Mouse (Mus musculus) thymus, postnatal 14 days (tissue): ENCODE measurements around the gene Myadml2.

Experiments
- DNase-seq: peaks from one replicate; pipeline ENCODE4 v3.0.0; 2021

Gene Myadml2

DNA sequence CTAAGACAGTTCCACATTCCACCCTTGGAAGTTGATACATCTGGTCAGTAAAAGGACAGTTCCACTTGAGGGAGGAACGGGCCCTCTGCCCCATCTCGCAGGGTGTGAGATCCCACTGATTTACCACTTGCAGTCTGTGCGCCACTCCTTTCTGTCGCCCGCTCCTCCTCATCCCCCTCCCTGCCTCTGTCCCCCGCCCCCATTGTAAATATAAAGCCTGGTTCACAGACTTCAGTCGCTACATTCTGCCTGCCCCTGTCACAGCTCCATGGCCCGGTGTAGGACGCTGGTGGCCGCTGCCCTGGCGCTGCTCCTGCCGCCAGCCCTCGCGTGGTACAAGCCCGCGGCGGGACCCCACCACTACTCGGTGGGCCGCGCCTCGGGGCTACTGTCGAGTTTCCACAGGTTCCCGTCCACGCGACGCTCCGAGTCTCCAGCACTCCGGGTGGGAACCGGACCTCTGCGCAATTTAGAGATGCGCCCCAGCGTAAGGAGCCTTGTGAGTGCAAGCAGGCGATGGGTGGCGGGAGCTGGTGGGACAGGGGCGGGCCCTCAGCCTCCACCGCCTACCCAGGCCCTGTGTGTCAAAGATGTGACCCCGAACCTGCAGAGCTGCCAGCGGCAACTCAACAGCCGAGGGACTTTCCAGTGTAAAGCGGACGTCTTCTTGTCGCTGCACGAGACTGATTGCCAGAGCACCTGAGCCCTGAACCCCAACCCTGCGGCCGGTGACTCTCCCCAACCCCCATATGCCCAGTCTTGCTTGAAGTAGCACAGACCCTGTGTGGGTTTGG, 39.5 kb downstream of the Myadml2 start, which contains the start of gene Npb:
TSS of gene Npb (plus strand) at position 237 of the 794 bp plus-strand sequence.
- DNase-seq, result no peak

DNA sequence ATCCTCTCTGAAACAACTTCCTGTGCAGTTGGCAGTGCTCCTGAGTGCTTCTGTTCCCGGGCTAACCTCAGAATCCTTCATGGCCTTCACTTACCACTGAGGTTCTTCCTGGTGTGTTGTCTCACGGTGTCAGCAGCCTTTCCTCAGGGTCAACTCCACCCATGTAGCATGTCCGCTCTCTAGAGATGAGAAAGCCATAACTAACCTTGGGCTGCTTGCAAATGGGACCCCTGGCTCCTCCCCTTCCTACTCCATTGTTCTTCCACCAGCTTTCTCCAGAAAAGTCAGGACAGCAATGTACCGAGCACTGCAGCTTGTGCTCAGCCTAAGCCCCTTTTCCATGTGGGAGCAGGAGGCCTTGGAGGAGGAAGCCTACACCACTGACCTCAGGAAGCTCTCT, 41.2 kb downstream of the Myadml2 start:
- DNase-seq, result no peak

GRCm38 (mm10) chr11:120605667-120606066, 42.3 kb downstream of the Myadml2 start:
- no peak for DNase-seq

GRCm38 (mm10) chr11:120603545-120603944, 44.4 kb downstream of the Myadml2 start:
- no peak for DNase-seq

DNA sequence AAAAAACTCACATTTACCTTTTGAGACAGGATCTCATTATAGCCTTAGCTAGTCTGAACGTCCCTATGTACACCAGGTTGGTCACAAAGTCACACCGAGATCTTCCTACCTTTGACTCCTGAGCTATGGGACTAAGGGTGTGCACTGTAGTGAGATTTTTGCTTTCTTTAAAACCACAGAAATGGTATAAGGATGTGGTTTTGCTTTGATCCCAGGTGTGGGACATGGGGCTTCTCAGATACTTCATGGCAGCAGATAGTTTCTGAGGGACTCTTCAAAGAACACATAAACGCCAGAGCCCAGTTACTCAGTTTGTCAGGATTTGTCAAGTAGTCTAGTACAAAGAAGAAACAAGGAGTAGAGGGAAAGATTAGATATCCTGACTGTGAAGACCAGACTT, 47.2 kb downstream of the Myadml2 start:
- peak; percentile 48 for DNase-seq

- DNase-seq, result no peak
These were observed 48.9 kb downstream of the Myadml2 start for GRCm38 (mm10) chr11:120598990-120599549.

DNA sequence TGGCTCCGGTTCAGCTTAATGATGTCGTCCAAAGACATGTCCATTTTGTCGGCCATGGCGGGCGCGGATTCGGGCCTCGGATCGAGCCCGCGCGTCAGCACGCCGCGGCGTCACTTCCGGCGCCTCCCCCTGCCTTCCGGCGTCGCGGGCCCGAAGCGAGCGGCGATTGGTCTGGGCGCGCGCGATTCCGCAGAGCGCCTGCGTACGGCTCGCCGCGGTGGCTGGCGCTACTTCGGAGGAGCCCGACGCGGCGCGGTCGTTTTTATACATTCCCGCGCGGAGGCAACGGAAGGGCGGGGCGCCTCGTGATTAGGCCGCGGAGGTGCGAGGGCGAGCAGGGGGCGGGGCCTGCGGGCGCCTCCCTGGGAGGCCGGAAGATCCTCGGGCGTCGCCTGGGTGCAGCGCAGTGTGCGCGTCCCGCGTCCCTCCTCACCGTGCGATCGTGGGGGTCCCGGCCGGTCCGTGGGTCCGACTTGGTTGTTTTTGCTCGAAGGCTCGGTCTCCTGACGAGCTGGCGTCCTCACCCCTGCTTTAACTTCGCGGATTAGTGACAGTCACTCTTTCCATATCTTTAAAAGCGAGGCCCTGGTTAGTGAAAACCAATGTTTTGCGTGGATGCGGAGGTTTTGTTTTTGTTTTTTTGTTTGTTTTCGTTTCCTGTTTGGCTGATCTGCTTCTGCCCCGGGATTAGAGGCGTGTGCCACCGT, 49.5 kb downstream of the Myadml2 start, which contains the start of the genes Alyref and Anapc11:
TSS of gene Alyref (minus strand) at position 83 of the 707 bp plus-strand sequence.
TSS of gene Anapc11 (plus strand) at position 139 of the 707 bp plus-strand sequence.
- peak; percentile 97 for DNase-seq

DNA sequence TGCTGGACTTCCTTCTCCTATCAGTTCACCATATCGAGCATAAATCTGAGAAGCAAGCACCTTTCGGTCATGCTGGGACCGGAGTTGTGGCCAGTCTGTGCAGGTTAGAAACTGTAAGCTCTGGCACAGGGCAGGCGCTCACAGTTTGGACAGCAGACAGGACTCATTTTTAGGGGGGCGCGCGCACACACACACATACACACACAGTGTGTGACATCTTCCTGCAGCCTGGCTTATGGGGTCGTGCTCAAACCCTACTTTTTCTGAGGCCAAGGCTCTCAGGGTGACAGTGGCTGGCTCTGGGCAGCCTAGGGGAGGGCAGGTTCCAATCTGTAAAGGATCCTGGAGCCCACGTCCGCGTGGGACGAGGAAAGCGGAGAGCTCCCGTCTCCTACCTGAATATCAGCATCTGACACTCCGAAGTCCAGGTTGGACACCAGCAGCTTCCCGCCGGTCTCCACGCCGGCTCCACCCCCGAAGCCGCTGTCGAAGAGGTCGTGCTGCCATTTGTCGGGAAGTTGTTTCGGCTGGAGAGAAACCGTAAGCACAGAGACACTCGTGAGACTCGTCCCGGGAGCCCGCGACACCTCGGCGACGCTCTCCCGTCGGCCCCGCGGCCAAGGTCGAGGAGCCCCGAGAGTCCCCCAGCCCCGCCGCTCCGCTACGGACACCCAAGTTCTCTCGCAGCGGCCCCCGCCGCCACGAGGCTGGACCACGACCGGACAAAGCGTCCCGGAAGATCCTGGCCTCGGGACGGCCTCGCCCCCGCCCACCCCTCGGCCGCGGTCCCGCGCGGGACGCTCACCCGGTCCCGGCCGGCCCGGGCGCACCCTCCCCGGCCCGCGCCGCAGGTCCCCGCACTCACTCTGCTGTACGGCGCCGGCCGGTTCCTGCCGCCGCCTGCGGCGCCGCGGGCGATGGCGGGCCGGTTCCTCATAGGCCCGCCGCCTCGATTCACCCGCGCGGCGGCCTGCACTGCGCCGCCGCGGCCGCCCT, 50.4 kb downstream of the Myadml2 start:
- DNase-seq, result peak; percentile 50
